Mouse (Mus musculus): ENCODE measurements around the gene Runx1.

DNA sequence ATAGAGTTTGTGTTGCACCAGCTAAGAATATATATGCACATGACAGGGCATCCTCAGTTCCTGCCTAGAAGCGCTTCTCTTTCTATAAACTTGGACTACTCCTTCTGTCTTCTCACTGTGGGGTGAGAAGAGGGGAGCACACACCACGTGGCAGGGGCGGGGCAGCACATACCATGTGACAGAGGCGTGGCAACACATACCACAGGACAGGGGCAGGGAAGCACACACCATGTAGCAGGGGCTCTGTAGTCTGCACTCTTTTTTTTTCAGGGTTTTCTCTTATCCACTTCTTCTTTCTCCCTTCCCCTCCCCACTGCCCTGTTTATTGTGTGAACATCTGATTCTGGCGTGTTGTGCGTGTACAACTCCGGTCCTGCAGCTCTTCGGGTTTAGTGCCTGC, 186.9 kb downstream of the Runx1 start:
- TF ChIP-seq POLR2A (IDR thresholded peaks at IDR 0.05; ENCODE audit: control insufficient read depth, low read depth, low read length) (no peak), CTCF (IDR thresholded peaks at IDR 0.05; ENCODE audit: control insufficient read depth, insufficient read depth, insufficient replicate concordance, low read depth, low read length) (no peak)
